Mouse (Mus musculus) brown adipose tissue, adult 24 weeks (tissue): ENCODE measurements around the gene Usp24. TPM values are rescaled to one million over a fixed set of nuclear protein-coding genes. Genes with fewer than 3 reads are reported as not detected.
"Not testable (repeated sequence)": the region's sequence is repeated elsewhere in the genome, so short reads cannot be mapped to it uniquely, and the experiment has no call there.

ENCODE experiments used
- H3K27ac ChIP-seq: fragments of 200-500 bp; replicated peaks from 2 replicates; pipeline ENCODE4 v1.5.1; 2012; ENCODE audit warnings: low read depth, mild to moderate bottlenecking, low read length
- H3K4me1 ChIP-seq: fragments of 200-500 bp; 2 replicates; pipeline ENCODE4 v1.6.1; 2012; ENCODE audit warnings: low read length, mixed read lengths; ENCODE audit not compliant: control insufficient read depth, insufficient read depth, insufficient read length
- H3K4me3 ChIP-seq: fragments of 200-500 bp; 2 replicates; pipeline ENCODE4 v1.5.1; 2012; ENCODE audit warnings: low read depth, mild to moderate bottlenecking, low read length, moderate library complexity; ENCODE audit not compliant: insufficient read depth
- polyA plus RNA-seq: library from polyadenylated mRNA; stranded (reverse); fragments of >200 nt; gene quantifications from 2 replicates; pipeline ENCODE4 v1.2.4, GENCODE M21; 2012; ENCODE audit not compliant: missing spikeins, insufficient read depth, insufficient read length

Usp24 gene
- polyA plus RNA-seq, 1 experiment: 17.2 TPM

- Histone ChIP-seq H3K4me3 (no peak overlapping the region), H3K27ac (no peak overlapping the region), H3K4me1 (peaks cover 6% of the 10 kb centered on the region; the same call in 1 of the 2 replicates)
Measured at GRCm38 (mm10) chr4:106333584-106333983, 17.6 kb downstream of the Usp24 start.

- H3K27ac ChIP-seq: no peak overlapping the region
- no peak overlapping the region for H3K4me3 ChIP-seq
- peaks cover 3% of the 10 kb centered on the region; the same call in 1 of the 2 replicates for H3K4me1 ChIP-seq
Measured at GRCm38 (mm10) chr4:106335858-106336257, 19.8 kb downstream of the Usp24 start.

- Histone ChIP-seq H3K4me3 (no peak overlapping the region), H3K27ac (no peak overlapping the region), H3K4me1 (no peaks in the 10 kb centered on the region)
Measured at GRCm38 (mm10) chr4:106347664-106348063, 31.7 kb downstream of the Usp24 start.

DNA sequence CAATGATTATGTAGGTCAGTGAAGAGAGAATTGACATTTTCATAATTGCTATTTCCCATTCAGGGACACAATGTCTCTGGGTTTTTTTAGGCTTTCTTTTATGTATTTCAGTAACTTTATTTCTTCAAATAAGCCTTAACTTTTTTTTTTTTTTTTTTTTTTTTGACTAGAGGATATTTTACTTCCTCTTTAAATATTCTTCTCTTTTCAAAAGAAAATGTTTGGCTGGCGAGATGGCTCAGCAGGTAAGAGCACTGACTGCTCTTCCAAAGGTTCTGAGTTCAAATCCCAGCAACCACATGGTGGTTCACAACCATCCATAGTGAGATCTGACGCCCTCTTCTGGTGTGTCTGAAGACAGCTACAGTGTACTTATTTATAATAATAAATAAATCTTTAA, 39.0 kb downstream of the Usp24 start:
- not testable (repeated sequence) for H3K4me1 ChIP-seq, H3K27ac ChIP-seq, H3K4me3 ChIP-seq

GRCm38 (mm10) chr4:106370013-106370412, 54.0 kb downstream of the Usp24 start:
- Histone ChIP-seq H3K4me1 (no peaks in the 10 kb centered on the region), H3K4me3 (no peak overlapping the region), H3K27ac (no peak overlapping the region)

GRCm38 (mm10) chr4:106375857-106376256, 59.8 kb downstream of the Usp24 start:
- no peak overlapping the region for H3K27ac ChIP-seq
- no peaks in the 10 kb centered on the region for H3K4me1 ChIP-seq
- H3K4me3 ChIP-seq: no peak overlapping the region

DNA sequence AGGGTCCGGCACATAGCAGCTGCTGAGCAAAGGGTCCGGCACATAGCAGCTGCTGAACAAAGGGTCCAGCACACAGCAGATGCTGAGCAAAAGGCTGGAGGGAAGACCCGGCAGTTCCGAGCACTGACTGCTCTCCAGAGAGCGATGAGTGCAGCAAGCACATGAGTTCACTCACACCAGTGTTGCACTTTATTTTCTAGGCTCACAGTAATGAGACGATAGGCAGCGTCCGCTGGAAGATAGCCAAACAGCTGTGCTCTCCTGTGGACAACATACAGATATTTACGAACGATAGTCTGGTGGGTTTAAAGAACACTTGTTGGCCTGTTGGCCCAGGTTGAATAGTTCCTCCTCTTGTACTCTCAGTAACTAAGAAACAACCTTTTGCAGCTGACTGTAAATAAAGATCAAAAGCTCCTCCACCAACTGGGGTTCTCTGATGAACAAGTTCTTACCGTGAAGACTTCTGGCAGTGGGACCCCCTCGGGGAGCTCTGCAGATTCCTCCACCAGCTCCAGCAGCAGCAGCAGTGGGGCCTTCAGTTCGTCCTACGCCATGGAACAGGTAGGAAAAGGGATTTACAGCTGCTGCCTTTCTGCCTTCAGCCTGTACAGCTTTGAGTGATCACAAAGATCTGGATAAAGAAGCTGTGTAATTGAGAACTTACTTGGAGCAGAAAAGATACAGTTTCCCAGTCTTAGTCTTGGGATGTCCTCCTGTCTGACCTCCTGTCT, 63.0 kb downstream of the Usp24 start:
- Histone ChIP-seq H3K4me3 (no peak overlapping the region), H3K4me1 (no peaks in the 10 kb centered on the region), H3K27ac (no peak overlapping the region)

- Histone ChIP-seq H3K27ac (no peak overlapping the region), H3K4me1 (no peaks in the 10 kb centered on the region), H3K4me3 (no peak overlapping the region)
Measured at GRCm38 (mm10) chr4:106381131-106381530, 65.1 kb downstream of the Usp24 start.

DNA sequence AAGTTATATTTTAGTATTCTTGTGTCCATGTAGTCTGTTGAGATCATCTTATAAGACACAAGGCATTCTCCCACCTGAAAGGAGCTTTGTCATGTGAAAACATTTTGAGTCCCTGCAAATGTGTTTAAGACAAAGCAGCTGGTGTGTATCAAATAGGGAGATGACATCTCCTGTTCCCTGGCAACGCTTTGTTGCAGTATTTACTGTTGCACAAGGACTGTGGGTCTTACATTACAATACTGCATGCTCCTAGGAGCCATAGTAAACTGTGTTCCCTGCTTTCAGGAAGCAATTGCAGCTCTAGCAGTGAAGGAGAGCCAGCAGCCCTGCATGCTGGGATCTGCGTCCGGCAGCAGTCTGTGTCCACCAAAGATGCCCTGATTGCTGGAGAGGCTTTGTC, 73.9 kb downstream of the Usp24 start:
- no peak overlapping the region for H3K27ac ChIP-seq
- H3K4me3 ChIP-seq: no peak overlapping the region
- H3K4me1 ChIP-seq: no peaks in the 10 kb centered on the region

DNA sequence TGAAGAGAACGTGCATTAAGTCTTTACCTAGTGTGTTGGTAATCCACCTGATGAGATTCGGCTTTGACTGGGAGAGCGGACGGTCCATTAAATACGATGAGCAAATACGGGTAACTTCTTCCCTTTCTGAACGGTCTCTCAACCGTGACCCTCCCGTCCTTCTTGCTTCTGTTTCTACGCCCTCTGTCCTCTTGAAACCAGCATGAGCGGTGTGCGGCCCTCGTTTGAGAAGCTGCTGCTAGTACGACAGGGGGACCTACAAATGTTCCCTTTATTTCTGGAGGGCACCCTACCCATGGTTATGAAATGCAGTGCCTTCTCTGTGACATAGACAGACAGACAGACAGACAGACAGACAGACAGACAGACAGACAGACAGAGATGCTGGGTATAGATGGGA, 93.6 kb downstream of the Usp24 start:
- Histone ChIP-seq H3K27ac (no peak overlapping the region), H3K4me3 (no peak overlapping the region), H3K4me1 (no peaks in the 10 kb centered on the region)

DNA sequence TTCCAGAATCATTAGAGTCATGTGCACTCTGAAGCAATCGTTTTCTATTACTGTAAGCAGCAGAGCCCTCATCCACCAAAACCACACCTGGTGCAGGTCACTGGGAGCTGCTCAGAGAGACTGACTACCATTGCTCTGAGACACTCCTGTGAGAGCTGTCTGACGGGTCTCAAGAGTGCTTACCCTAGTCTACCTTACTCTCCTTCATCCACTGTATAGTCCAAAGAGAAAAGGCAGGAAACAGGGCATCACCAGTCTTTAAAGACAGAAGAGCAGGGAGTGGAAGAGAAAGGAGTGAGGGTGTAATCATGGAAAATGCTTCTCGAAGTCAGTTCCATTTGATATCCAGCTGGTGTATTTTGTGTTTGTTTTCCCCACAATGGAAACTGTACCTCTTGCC, 103.2 kb downstream of the Usp24 start:
- Histone ChIP-seq H3K27ac (no peak overlapping the region), H3K4me3 (no peak overlapping the region), H3K4me1 (no peaks in the 10 kb centered on the region)

- Histone ChIP-seq H3K27ac (no peak overlapping the region), H3K4me3 (no peak overlapping the region), H3K4me1 (no peaks in the 10 kb centered on the region)
Measured at GRCm38 (mm10) chr4:106419791-106420190, 103.8 kb downstream of the Usp24 start.

DNA sequence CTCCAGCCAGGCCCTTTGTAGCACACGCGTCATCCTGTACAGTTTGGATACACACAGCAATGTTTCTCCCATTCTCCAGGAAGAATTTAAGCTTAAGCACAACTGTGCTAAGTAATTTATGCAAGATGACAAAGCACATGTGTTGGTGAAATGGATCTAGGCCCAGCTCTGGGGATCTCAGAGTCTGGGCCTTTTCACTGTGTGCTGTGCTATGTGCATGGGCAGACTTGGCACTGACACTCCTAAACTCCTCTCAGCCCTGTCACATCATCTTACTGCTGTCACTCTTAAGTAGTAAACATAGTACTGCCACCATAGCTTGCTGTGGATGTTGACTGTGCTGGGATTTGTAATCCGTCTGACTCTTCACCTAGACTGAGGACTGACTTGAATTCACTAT, 106.6 kb downstream of the Usp24 start:
- no peak overlapping the region for H3K4me3 ChIP-seq
- no peak overlapping the region for H3K27ac ChIP-seq
- no peaks in the 10 kb centered on the region for H3K4me1 ChIP-seq

DNA sequence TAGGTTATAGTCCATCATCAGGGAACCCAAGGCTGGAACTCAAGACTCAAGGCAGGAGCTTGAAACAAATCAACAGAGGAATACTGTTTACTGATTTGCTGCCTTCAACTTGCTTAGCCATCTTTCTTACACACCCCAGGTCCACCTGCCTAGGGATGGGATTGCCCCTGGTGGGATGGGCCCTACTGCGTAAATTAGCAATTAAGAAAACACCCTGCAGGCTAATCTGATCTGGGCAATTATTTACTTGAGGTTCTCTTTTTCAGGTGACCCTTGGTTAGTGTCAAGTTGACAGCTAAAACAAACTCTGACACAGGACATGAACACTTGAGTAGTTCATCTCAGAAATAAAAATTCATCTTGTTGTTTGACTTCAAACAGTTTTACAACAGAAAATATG, 108.5 kb downstream of the Usp24 start:
- Histone ChIP-seq H3K4me3 (no peak overlapping the region), H3K27ac (no peak overlapping the region)

GRCm38 (mm10) chr4:106426286-106426685, 110.3 kb downstream of the Usp24 start:
- Histone ChIP-seq H3K27ac (no peak overlapping the region), H3K4me1 (no peaks in the 10 kb centered on the region), H3K4me3 (no peak overlapping the region)

More for the DNA sequence above, 108.5 kb downstream of the Usp24 start:
- no peaks in the 10 kb centered on the region for H3K4me1 ChIP-seq

DNA sequence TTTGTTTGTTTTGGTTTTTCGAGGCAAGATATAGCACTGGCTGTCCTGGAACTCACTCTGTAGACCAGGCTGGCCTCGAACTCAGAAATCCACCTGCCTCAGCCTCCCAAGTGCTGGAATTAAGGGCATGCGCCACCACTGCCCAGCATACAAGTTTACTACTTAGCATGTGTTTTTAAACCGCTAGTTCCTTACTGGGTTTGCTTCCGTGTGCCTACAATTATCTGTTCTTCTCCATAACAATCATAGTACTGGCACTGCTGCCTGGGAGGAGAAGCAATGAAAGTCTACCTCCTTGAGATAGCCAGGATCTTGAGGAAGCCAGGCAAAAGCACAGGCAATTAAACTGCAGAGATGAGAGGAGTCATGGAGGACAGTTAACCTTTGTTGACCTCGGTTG, 112.6 kb downstream of the Usp24 start:
- no peak overlapping the region for H3K4me3 ChIP-seq
- no peaks in the 10 kb centered on the region for H3K4me1 ChIP-seq
- no peak overlapping the region for H3K27ac ChIP-seq
